Mouse (Mus musculus) G1E (cell line): ENCODE data around the gene Kcnma1.

Experiments
- CTCF ChIP-seq: IDR thresholded peaks from 2 replicates; pipeline ENCODE4 v1.5.1; 2012; ENCODE audit warnings: low read depth, low read length, inconsistent platforms, mixed read lengths
- GATA1 ChIP-seq: IDR thresholded peaks from 2 replicates; pipeline ENCODE4 v1.6.1; 2012; ENCODE audit warnings: borderline replicate concordance, low read length, inconsistent platforms, mixed read lengths
- GATA2 ChIP-seq: IDR thresholded peaks from 2 replicates; pipeline ENCODE4 v1.6.1; 2012; ENCODE audit warnings: low read depth, low read length, inconsistent platforms, borderline replicate concordance
- TAL1 ChIP-seq: conservative IDR thresholded peaks from 2 replicates; pipeline ENCODE4 v1.6.1; 2012; ENCODE audit warnings: low read depth, low read length, inconsistent platforms, mixed read lengths

- no peak for TF ChIP-seq CTCF
- TF ChIP-seq GATA2: no peak
- TF ChIP-seq TAL1: no peak
- no peak for TF ChIP-seq GATA1
These were observed 408.6 kb downstream of the Kcnma1 start for GRCm38 (mm10) chr14:23605740-23606139.
